Mouse (Mus musculus) CH12.LX (cell line): ENCODE measurements around the gene Pklr. TPM values are rescaled to one million over a fixed set of nuclear protein-coding genes. Genes with fewer than 3 reads are reported as not detected.

Experiments
- DNase-seq: peaks from one replicate; pipeline ENCODE4 v3.0.0-alpha.2; 2013; ENCODE audit errors: extremely low read depth
- H3K27ac ChIP-seq: 2 replicates; pipeline ENCODE4 v1.5.1; 2012; ENCODE audit warnings: low read depth, mild to moderate bottlenecking, control low read depth, moderate library complexity; ENCODE audit not compliant: insufficient read depth
- H3K27me3 ChIP-seq: replicated peaks from 2 replicates; pipeline ENCODE3; 2012; ENCODE audit warnings: inconsistent platforms
- H3K36me3 ChIP-seq, 2 experiments: replicated peaks in 1 of 2; 2 replicates each; pipeline versions ENCODE3 to v1.6.1; 2012; ENCODE audit warnings: inconsistent platforms in 1 of 2, low read length in 1 of 2, mild to moderate bottlenecking in 1 of 2, mixed read lengths in 1 of 2, moderate library complexity in 1 of 2; ENCODE audit not compliant: control insufficient read depth in 1 of 2, insufficient read depth in 1 of 2
- H3K4me1 ChIP-seq, 2 experiments: 2 replicates each; pipeline ENCODE4 v1.6.1; 2012; ENCODE audit warnings: inconsistent platforms in 1 of 2, moderate library complexity in 1 of 2; ENCODE audit not compliant: insufficient read depth in 2 of 2, control insufficient read depth in 1 of 2
- H3K4me2 ChIP-seq: 2 replicates; pipeline ENCODE4 v1.6.1; 2012; ENCODE audit warnings: low read depth, mild to moderate bottlenecking, control low read depth; ENCODE audit not compliant: poor library complexity, insufficient read depth, severe bottlenecking
- H3K4me3 ChIP-seq, 3 experiments: fragments of 150-350 bp in 1 of 3; sonication (generic) in 1 of 3; replicated peaks in 1 of 3; 2 replicates each; pipeline versions ENCODE3 to v1.5.1; 2011 to 2012; ENCODE audit warnings: low read depth in 2 of 3, low read length in 2 of 3, mild to moderate bottlenecking in 2 of 3, moderate library complexity in 2 of 3, control low read depth in 1 of 3, improper control_type of control experiment in 1 of 3, inconsistent platforms in 1 of 3, mixed read lengths in 1 of 3; ENCODE audit not compliant: poor library complexity in 1 of 3
- H3K79me2 ChIP-seq: replicated peaks from 2 replicates; pipeline ENCODE4 v1.6.1; 2012; ENCODE audit warnings: mild to moderate bottlenecking, moderate library complexity; ENCODE audit not compliant: control insufficient read depth, poor library complexity, insufficient read depth, severe bottlenecking; ENCODE audit errors: extremely low read depth
- H3K9ac ChIP-seq: 2 replicates; pipeline ENCODE4 v1.6.1; 2012; ENCODE audit warnings: low read depth, mild to moderate bottlenecking, control low read depth, moderate library complexity; ENCODE audit not compliant: insufficient read depth
- H3K9me3 ChIP-seq: replicated peaks from 2 replicates; pipeline ENCODE3; 2012; ENCODE audit warnings: low read length, inconsistent platforms, mixed read lengths
- BHLHE40 ChIP-seq: IDR thresholded peaks from 2 replicates; pipeline ENCODE4 v1.6.1; 2011; ENCODE audit warnings: mild to moderate bottlenecking, low read depth, low read length, improper control_type of control experiment
- CHD1 ChIP-seq: IDR thresholded peaks from 2 replicates; pipeline ENCODE4 v1.6.1; 2012; ENCODE audit warnings: low read depth, low read length, improper control_type of control experiment, inconsistent platforms
- CTCF ChIP-seq, 2 experiments: IDR thresholded peaks in 1 of 2; conservative IDR thresholded peaks in 1 of 2; 2 replicates each; pipeline ENCODE4 v1.5.1; 2011 to 2012; ENCODE audit warnings: low read depth in 2 of 2, low read length in 2 of 2, improper control_type of control experiment in 1 of 2, inconsistent platforms in 1 of 2, mild to moderate bottlenecking in 1 of 2, moderate library complexity in 1 of 2
- E2F4 ChIP-seq: IDR thresholded peaks from 2 replicates; pipeline ENCODE4 v1.6.1; 2011; ENCODE audit warnings: low read depth, low read length, improper control_type of control experiment; ENCODE audit not compliant: insufficient replicate concordance
- ELF1 ChIP-seq: IDR thresholded peaks from 2 replicates; pipeline ENCODE4 v1.6.1; 2014; ENCODE audit warnings: low read depth, mild to moderate bottlenecking, inconsistent platforms, low read length, improper control_type of control experiment
- EP300 ChIP-seq: IDR thresholded peaks from 2 replicates; pipeline ENCODE4 v1.6.1; 2011; ENCODE audit warnings: low read length, improper control_type of control experiment
- ETS1 ChIP-seq: conservative IDR thresholded peaks from 2 replicates; pipeline ENCODE4 v1.6.1; 2012; ENCODE audit warnings: low read depth, mild to moderate bottlenecking, inconsistent platforms, low read length, improper control_type of control experiment, moderate library complexity
- HCFC1 ChIP-seq: IDR thresholded peaks from 2 replicates; pipeline ENCODE4 v1.6.1; 2012; ENCODE audit warnings: low read depth, mild to moderate bottlenecking, inconsistent platforms, low read length, improper control_type of control experiment
- IRF4 ChIP-seq: IDR thresholded peaks from 2 replicates; pipeline ENCODE4 v1.6.1; 2014; ENCODE audit warnings: low read depth, mild to moderate bottlenecking, inconsistent platforms, low read length, improper control_type of control experiment
- KAT2A ChIP-seq: IDR thresholded peaks from 2 replicates; pipeline ENCODE4 v1.6.1; 2012; ENCODE audit warnings: low read length, improper control_type of control experiment, inconsistent platforms; ENCODE audit not compliant: insufficient replicate concordance
- MAFK ChIP-seq: IDR thresholded peaks from 2 replicates; pipeline ENCODE4 v1.6.1; 2011; ENCODE audit warnings: low read length, improper control_type of control experiment; ENCODE audit not compliant: insufficient replicate concordance
- MAX ChIP-seq: IDR thresholded peaks from 2 replicates; pipeline ENCODE4 v1.6.1; 2011; ENCODE audit warnings: low read length, improper control_type of control experiment
- MAZ ChIP-seq: IDR thresholded peaks from 2 replicates; pipeline ENCODE4 v1.6.1; 2012; ENCODE audit warnings: low read depth, mild to moderate bottlenecking, inconsistent platforms, low read length, improper control_type of control experiment, moderate library complexity
- MEF2A ChIP-seq: IDR thresholded peaks from 2 replicates; pipeline ENCODE4 v1.6.1; 2014; ENCODE audit warnings: low read depth, mild to moderate bottlenecking, inconsistent platforms, low read length, improper control_type of control experiment, borderline replicate concordance
- MXI1 ChIP-seq: IDR thresholded peaks from 2 replicates; pipeline ENCODE4 v1.6.1; 2011; ENCODE audit warnings: mild to moderate bottlenecking, low read depth, low read length, improper control_type of control experiment
- MYC ChIP-seq: IDR thresholded peaks from 2 replicates; pipeline ENCODE4 v1.6.1; 2011; ENCODE audit warnings: low read depth, mild to moderate bottlenecking, improper control_type of control experiment, low read length
- NRF1 ChIP-seq: IDR thresholded peaks from 2 replicates; pipeline ENCODE4 v1.6.1; 2014; ENCODE audit warnings: low read depth, mild to moderate bottlenecking, inconsistent platforms, low read length, improper control_type of control experiment, moderate library complexity
- PAX5 ChIP-seq: IDR thresholded peaks from 2 replicates; pipeline ENCODE4 v1.6.1; 2012; ENCODE audit warnings: low read length, inconsistent platforms, mixed read lengths
- POLR2A ChIP-seq: IDR thresholded peaks from 2 replicates; pipeline ENCODE4 v1.6.1; 2011; ENCODE audit warnings: low read depth, mild to moderate bottlenecking, improper control_type of control experiment, low read length
- RAD21 ChIP-seq: IDR thresholded peaks from 2 replicates; pipeline ENCODE4 v1.6.1; 2011; ENCODE audit warnings: low read depth, mild to moderate bottlenecking, low read length, improper control_type of control experiment, moderate library complexity
- SIN3A ChIP-seq: IDR thresholded peaks from 2 replicates; pipeline ENCODE4 v1.6.1; 2012; ENCODE audit warnings: low read length, improper control_type of control experiment, inconsistent platforms
- SMC3 ChIP-seq: IDR thresholded peaks from 2 replicates; pipeline ENCODE4 v1.6.1; 2011; ENCODE audit warnings: low read depth, low read length, improper control_type of control experiment
- TBP ChIP-seq: conservative IDR thresholded peaks from 2 replicates; pipeline ENCODE4 v1.6.1; 2011; ENCODE audit warnings: low read depth, low read length, improper control_type of control experiment
- TCF12 ChIP-seq: IDR thresholded peaks from 2 replicates; pipeline ENCODE4 v1.6.1; 2014; ENCODE audit warnings: low read depth, mild to moderate bottlenecking, inconsistent platforms, low read length, improper control_type of control experiment
- UBTF ChIP-seq: IDR thresholded peaks from 2 replicates; pipeline ENCODE4 v1.6.1; 2012; ENCODE audit warnings: low read depth, mild to moderate bottlenecking, inconsistent platforms, low read length, improper control_type of control experiment, moderate library complexity
- USF1 ChIP-seq: IDR thresholded peaks from 2 replicates; pipeline ENCODE4 v1.6.1; 2014; ENCODE audit warnings: low read depth, mild to moderate bottlenecking, inconsistent platforms, low read length, improper control_type of control experiment
- USF2 ChIP-seq: conservative IDR thresholded peaks from 2 replicates; pipeline ENCODE4 v1.6.1; 2011; ENCODE audit warnings: low read depth, low read length, improper control_type of control experiment
- ZC3H11A ChIP-seq: IDR thresholded peaks from 2 replicates; pipeline ENCODE4 v1.6.1; 2012; ENCODE audit warnings: low read depth, mild to moderate bottlenecking, inconsistent platforms, low read length, improper control_type of control experiment
- ZNF384 ChIP-seq: IDR thresholded peaks from 2 replicates; pipeline ENCODE4 v1.6.1; 2012; ENCODE audit warnings: low read depth, low read length, improper control_type of control experiment, inconsistent platforms
- dilution Hi-C: fragments of 300-500 bp; cut with MboI; formaldehyde crosslinking; loops from 2 replicates; pipeline ENCODE4 v1.14.3; 2020; ENCODE audit warnings: low sequenced_read_pairs; ENCODE audit not compliant: extremely low pct_unique_long_range_greater_than_20kb, extremely low pct_ligation_motif_present
- in situ Hi-C: fragments of 300-500 bp; cut with MboI; formaldehyde crosslinking; loops from 3 replicates; pipeline ENCODE4 v1.14.3; 2019; ENCODE audit warnings: low sequenced_read_pairs, low pct_ligation_motif_present, low pct_unique_long_range_greater_than_20kb, mixed read lengths
- polyA plus RNA-seq: library from polyadenylated mRNA; unstranded; fragments of >175 nt; gene quantifications from 2 replicates; pipeline ENCODE4 v1.2.1, GENCODE M21; 2012; ENCODE audit warnings: low read depth; ENCODE audit not compliant: insufficient read length
- total RNA-seq, 2 experiments: library from RNA; depleted of rRNA; stranded (reverse); fragments of 300-350 nt in 1 of 2; fragments of >200 nt in 1 of 2; gene quantifications; 2 replicates each; pipeline ENCODE4 v1.2.3; 2012 to 2014

Gene Pklr
- not detected in 2 replicates for total RNA-seq (2012; rRNA removed)
- not detected in 2 replicates for total RNA-seq (2014; rRNA removed)
- not detected in 2 replicates for polyA plus RNA-seq

DNA sequence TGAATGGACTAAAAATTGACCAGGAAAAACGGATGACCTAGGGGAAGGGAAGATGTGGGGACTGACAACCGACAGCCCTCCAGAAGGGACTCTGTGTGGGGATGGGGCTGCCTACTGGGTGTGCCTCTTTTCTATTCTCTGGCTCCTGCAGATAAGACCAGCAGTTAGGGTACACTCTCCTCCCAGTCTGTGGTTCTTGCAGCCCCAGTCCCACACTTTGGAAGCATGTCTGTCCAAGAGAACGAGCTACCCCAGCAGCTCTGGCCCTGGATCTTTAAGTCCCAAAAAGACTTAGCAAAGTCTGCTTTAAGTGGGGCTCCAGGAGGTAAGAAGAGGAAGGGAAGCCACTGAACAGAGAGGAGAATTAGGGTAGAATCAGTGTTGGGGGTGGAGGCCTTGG is at the start of gene Pklr:
Pklr (plus strand) TSS at position 185 of the 400 bp plus-strand sequence.
- H3K9me3 ChIP-seq = no peaks in the 10 kb centered on the region
- H3K4me1 ChIP-seq = no peaks in the 10 kb centered on the region
- peaks cover 13% of the 10 kb centered on the region for H3K27me3 ChIP-seq
- H3K9ac ChIP-seq = no peak within 1 kb of the TSS
- in situ Hi-C loops (no loop called here), dilution Hi-C loops (no loop called here)
- no peaks in the 10 kb centered on the region for H3K36me3 ChIP-seq
- no peak for TF ChIP-seq E2F4
- no peak for TF ChIP-seq USF2
- no peak for TF ChIP-seq MAFK
- TF ChIP-seq POLR2A = no peak
- no peak for TF ChIP-seq ZC3H11A
- TF ChIP-seq KAT2A = no peak
- TF ChIP-seq NRF1 = no peak
- no peak for TF ChIP-seq ETS1
- TF ChIP-seq HCFC1 = no peak
- TF ChIP-seq, all 38 proteins: peak for 0
- DNase-seq = no peak
- Histone ChIP-seq H3K79me2 (no peaks in the 10 kb centered on the region), H3K4me2 (no peak within 1 kb of the TSS), H3K27ac (no peak within 1 kb of the TSS), H3K4me3 (no peak within 1 kb of the TSS)

DNA sequence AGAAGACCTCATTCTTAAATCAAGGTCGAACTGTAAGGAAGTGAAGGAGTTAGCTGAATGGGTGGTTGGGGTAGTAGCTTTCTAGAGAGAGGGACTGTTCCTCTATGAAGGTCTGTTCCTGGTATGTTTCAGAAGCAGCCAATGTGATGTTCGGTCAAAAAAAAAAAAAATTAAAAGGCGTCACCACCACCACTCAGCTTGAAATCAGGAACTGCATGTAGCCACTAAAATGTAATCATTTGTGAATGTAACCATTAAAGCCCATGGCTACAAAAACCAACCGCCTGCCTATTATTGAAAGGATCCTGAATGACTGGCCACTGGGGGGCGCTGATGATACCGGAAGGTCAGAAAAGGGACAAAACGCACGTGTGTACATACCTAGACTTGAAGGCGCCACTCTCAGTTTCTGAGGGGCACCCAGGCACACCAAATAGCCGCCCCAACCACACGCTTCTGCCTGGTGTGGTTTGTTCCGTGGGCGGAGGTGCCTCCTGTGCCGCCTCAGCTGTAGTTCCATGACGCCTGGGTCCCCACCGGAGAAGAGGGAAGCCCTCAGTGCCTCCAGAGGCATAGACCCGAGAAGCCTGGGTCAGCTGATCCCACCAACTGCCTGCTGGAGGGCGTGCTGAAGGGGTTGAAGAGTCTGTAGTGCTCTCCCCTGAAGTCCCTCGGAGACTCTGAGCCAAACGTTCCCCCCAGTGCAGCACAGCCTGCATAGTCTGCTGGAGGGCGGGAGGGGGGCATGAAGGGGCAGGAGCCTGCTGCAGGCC is 48.4 kb upstream of the Pklr start:
- no peak overlapping the region for H3K9ac ChIP-seq
- H3K4me3 ChIP-seq = peak overlapping the region in 1 of 3 experiments; percentile 1

More for the DNA sequence above, 48.4 kb upstream of the Pklr start:
- Histone ChIP-seq H3K9me3 (no peaks in the 10 kb centered on the region), H3K27me3 (peaks cover 2% of the 10 kb centered on the region), H3K27ac (peak overlapping the region; percentile 26; the same call in 1 of the 2 replicates), H3K36me3 (peaks cover 0 to 8% of the 10 kb centered on the region in 2 experiments), H3K79me2 (no peaks in the 10 kb centered on the region), H3K4me1 (peaks cover 32 to 73% of the 10 kb centered on the region in 2 experiments), H3K4me2 (peak overlapping the region; percentile 67)
- in situ Hi-C loops (no loop called here), dilution Hi-C loops (no loop called here)
- peak; percentile 91 for DNase-seq
- TF ChIP-seq EP300 (no peak), SIN3A (peak; percentile 95), NRF1 (no peak), MAFK (no peak), CHD1 (no peak), ETS1 (peak; percentile 86), SMC3 (peak; percentile 40), IRF4 (peak; percentile 74), PAX5 (no peak), RAD21 (peak; percentile 25), MYC (peak; percentile 98), MAX (peak; percentile 99), ELF1 (peak; percentile 81), MEF2A (peak; percentile 72), USF1 (no peak), TBP (no peak), CTCF (conservative IDR thresholded peaks at IDR 0.05 in 1 of 2, IDR thresholded peaks at IDR 0.05 in 1 of 2; ENCODE audit: low read depth in 2 of 2, low read length in 2 of 2) (peak; percentile 45 to 90; a peak in 3 of 4 replicates), MXI1 (peak; percentile 98), POLR2A (peak; percentile 45; the same call in 1 of the 2 replicates), ZNF384 (peak; percentile 52), HCFC1 (peak; percentile 56), TCF12 (peak; percentile 64), UBTF (peak; percentile 64; the same call in 1 of the 2 replicates), E2F4 (no peak), MAZ (peak; percentile 57; the same call in 1 of the 2 replicates), BHLHE40 (peak; percentile 99)
